Mouse (Mus musculus): Measurements from ENCODE around the gene Tbx21. TPM values are rescaled to one million over a fixed set of nuclear protein-coding genes. Genes with fewer than 3 reads are reported as not detected.

The Tbx21 gene
- polyA plus RNA-seq, 2 experiments from 2014 or later: 2.2 TPM

DNA sequence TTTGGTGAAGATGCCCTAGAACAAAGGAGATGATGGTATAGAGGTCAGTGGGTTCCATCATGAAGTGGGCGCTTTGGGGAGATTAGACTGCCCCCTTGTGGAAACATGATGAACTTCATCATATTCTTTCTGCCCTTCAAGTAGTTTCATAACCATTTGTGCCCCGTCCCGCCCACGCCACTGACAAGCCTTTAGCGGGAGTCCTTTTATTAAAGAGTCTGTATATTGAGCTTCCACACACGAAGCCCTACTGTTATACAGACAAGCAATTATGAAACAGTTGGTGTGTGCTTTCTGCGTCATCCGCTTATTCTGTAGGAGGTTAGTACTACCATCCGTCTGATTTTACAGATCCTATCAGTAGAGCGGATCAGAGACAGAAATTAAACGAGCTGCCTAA lies 32.2 kb downstream of the Tbx21 start:
- peak; percentile 61 for ATAC-seq

DNA sequence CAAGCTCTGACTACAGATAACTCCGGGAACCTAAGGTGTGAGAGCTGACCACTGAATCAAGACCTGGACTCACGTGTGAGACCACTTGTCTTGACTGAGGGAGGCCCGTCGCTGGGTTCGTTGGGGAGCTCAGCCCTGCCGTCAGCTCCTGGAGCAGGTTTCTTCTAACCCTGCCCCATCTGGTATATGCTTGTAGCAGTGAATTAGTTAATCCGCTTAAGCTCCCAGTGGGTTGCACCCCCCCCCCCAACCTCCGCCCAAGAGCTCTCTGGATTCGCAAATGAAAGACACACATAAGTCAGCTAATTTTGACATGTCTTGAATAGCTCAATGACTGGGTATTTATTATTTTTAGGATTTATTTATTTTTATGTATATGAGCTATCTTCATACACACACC lies 34.8 kb downstream of the Tbx21 start:
- ATAC-seq: no peak

DNA sequence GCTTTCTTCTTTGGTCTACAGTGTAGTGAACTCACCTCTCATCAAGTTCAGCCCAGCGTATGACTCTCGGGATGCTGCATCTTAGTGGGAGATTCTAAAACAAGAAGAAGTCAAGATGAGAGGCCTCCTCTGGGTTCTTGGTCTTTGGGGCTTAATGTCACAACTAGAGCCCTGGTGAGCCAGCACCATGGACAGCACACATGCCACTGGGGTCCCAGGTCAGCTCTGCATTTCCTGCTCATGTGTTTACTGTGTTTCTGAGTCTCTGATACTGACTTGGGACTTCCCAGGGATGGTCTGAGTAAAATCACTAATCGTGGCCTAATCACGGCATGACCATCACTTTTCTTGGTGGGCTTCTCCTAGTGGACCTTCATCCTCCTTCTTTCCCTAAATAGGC lies 36.4 kb downstream of the Tbx21 start:
- ATAC-seq: no peak

DNA sequence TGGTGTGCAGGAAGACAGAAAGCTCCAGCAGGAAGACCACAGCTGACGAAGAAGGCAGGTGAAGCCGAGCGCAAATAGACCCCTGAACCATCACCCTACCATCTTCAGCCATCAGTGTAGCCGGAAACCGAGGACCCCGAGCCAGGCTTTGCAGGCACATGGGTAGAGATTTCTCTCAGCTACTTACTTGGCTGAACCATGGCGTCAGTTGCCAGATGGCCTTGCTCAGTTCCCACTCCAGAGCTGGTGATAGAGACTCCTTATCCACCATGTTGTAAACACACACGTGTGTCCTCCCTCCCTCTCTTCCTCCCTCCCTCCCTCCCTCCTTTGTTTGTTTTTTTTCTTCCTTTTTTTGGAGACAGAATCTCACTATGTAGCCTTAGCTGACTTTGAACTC lies 40.9 kb downstream of the Tbx21 start:
- ATAC-seq: no peak

- peak; percentile 26 for ATAC-seq
Observed at GRCm38 (mm10) chr11:97072533-97072932, 42.6 kb downstream of the Tbx21 start.

DNA sequence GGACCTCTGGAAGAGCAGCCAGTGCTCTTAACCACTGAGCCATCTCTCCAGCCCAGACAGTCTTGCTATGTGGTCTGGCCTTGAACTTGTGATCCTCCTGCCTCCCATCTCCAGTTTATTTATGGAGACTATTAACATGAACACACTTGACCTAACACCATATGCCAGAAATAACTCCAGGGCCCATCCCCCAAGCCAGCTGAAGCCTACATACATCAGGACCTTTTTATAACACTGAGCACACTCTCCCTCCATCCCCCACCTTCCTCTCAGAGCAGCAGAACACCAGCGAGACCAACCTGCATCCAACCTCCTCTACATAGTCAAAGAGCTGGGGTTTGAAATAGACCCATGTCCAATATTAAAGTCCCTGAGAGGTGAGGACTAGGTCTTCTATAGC lies 44.0 kb downstream of the Tbx21 start:
- ATAC-seq: no peak

GRCm38 (mm10) chr11:97069770-97070169 lies 45.4 kb downstream of the Tbx21 start:
- ATAC-seq: no peak

- no peak for ATAC-seq
Observed at GRCm38 (mm10) chr11:97069333-97069732, 45.8 kb downstream of the Tbx21 start.

DNA sequence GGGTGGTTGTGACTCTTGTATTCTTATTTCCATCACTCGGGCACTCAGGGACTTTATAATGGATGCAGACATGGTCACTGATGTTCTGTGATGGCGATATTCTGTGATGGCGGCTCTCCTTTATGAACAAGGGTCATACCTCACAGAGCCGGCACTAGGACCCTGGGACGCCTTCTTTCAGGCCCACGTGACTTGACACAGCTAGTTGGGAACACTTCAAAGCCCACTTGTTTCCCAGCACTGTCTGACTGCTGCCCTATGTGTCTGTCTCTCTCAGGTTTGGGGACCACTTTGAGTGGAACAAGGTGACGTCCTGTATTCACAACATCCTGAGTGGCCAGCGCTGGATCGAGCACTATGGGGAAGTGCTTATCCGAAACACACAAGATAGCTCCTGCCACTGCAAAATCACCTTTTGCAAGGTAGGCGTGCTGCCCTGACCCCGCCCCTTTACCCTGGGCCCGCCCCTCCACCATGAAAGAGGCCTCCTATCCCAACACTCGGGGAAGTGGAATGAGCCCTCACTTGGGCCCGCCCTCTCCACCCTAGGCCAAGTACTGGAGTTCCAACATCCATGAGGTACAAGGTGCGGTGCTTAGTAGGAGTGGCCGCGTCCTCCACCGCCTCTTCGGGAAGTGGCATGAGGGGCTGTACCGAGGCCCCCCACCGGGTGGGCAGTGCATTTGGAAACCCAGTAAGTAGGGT lies 48.3 kb downstream of the Tbx21 start:
- no peak for ATAC-seq

- ATAC-seq: no peak
Observed at GRCm38 (mm10) chr11:97065538-97066295, 49.4 kb downstream of the Tbx21 start.

DNA sequence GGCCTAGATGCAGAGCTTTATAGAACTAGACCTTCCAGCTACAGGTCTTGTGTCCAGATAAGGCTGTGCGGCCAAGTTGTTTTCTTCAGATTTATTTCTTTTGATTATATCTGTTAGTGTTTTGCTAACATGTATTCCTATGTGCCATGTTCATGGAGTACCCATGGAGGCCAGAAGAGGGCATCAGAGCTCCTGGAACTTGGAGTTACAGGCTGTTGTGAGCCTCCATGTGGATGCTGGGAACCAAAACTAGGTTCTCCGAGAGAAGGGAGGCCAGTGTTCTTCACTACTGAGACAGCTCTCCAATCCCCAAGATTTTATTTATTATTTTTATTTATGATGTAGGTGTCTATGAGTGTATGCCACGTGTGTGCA lies 51.2 kb downstream of the Tbx21 start:
- ATAC-seq: no peak

DNA sequence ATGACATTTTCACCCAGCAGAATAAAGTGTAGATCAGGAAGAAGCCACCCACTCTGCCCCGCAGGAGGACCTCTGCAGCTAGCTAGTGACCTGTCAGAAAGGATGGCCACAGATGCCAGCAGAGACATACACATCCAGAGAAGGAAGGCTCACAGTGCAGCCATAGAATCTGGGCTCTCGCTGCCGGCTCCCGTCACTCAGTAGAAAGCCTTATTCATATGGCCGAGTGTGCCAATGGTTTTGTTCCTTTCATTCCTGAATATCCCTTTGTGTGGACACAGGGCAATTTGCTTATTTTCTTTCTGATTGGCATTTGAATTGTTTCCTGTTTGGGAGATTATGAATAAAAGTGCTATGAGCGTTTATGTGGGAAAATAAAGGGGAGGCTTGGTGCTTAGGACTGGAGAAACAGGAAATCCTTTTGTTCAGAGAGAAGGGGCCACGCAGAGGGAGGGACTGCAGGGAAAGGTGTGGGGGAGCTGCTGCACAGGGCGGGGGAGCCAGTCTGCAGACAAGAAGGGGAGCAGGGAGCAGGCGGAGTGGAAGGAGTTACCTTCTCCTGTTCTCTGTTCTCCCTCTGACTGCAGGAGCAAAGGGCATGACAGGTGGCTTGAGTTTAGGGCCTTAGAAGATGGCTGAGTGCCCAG lies 51.7 kb downstream of the Tbx21 start:
- no peak for ATAC-seq

DNA sequence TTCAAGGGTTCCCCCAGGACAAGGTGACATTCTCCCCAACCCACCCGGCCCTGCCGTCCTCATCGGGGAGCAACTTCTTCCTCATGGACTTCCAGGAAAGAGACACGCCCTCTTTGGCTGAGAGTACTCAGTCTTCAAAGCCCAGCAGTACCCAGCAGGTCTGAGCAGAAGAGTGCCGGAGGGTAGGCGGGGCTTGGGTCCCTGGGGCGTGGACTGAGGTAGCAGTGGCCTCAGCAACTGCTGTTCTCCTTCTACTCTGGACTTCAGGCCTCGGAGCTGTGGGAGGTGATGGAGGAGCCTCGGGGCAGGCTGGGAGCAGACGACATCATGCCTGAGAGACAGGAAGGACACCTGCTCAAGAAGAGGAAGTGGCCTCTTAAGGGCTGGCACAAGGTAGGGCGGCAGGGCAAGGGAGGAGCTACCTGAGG lies 62.9 kb downstream of the Tbx21 start:
- peak; percentile 14 for ATAC-seq

DNA sequence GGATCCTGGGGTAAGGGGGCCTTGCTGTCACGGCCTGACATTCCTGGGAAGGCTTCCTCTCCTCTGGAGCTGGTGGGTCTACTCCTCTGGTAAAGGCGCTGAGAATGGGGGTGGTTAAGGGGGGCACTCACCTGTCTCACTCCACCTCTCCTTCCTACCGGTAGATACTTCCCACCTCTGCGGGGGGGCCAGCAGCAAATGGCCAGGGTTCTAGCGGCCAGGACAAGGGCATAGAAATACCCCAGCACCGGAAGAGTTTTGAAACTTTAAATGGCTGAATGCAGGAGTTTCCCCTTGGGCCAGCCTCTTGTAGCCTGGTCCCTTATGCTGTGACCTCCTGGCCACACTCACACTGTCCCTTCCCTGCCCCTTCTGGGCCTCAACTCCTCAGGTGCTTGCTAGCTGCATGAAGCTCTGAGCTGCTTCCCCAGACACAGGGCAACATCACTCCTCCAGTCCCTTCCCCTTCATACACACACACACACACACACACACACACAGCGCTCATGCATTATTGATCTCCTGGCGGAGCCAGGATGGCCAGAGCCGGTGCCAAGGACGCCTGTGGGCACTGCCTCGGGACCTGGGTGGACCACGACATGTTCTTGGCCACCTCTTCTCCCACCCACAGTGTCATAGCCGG lies 64.1 kb downstream of the Tbx21 start:
- no peak for ATAC-seq

DNA sequence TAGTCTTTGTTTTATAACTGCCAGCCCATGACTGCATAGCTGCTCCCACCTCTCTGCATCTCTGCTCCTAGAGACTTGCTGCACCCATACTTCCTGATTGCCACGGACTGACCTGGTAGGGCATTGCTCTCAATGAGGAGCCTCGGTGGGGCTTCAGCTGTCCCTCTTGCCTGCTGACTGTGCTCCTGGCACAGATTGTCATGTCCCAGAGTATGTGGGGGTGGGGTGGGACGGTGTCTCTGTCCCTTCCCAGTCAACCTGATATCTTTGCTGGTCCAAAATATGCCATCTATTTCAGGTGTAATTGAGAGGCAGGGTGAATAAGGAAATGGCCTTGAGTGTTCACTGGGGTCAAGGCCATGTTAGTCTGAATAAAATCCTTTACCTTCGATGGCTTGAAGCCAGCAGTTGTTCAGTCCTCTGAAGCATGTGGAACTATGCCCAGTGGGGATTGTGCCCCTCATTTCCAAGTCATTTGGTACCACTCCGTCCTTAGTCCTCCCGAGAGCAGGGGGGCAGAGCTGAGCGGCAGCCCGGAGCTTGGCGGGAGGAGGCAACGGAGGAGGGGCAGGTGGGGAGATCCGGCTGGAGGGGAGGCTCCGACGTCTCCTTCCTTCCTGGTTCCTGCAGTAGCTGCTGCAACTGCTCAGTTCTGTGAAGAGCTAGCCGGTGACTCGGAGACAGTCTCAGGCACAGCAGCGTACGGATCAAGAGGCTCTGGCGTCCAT lies 64.8 kb downstream of the Tbx21 start, which contains the start of gene Osbpl7:
Gene Osbpl7, plus strand, starts transcription at position 413 of the 728 bp plus-strand sequence.
- ATAC-seq: peak; percentile 90

GRCm38 (mm10) chr11:97049492-97050085 lies 65.5 kb downstream of the Tbx21 start:
- ATAC-seq: no peak

GRCm38 (mm10) chr11:97048090-97048650 lies 67.0 kb downstream of the Tbx21 start:
- no peak for ATAC-seq
